Mouse (Mus musculus): Measurements from ENCODE around the gene Cdh15. TPM values are rescaled to one million over a fixed set of nuclear protein-coding genes. Genes with fewer than 3 reads are reported as not detected.

Cdh15 gene
- total RNA-seq (2021): not detected
- long read RNA-seq, experiment 1: 0 reads
- long read RNA-seq, experiment 2: 0 reads

GRCm38 (mm10) chr8:122847829-122848561 is at the start of gene Cdh15:
TSS of gene Cdh15 (plus strand) at chr8:122847966.
- intact Hi-C loops (cut with DNase I): no loop called here
- peak; percentile 27 to 57 for DNase-seq

DNA sequence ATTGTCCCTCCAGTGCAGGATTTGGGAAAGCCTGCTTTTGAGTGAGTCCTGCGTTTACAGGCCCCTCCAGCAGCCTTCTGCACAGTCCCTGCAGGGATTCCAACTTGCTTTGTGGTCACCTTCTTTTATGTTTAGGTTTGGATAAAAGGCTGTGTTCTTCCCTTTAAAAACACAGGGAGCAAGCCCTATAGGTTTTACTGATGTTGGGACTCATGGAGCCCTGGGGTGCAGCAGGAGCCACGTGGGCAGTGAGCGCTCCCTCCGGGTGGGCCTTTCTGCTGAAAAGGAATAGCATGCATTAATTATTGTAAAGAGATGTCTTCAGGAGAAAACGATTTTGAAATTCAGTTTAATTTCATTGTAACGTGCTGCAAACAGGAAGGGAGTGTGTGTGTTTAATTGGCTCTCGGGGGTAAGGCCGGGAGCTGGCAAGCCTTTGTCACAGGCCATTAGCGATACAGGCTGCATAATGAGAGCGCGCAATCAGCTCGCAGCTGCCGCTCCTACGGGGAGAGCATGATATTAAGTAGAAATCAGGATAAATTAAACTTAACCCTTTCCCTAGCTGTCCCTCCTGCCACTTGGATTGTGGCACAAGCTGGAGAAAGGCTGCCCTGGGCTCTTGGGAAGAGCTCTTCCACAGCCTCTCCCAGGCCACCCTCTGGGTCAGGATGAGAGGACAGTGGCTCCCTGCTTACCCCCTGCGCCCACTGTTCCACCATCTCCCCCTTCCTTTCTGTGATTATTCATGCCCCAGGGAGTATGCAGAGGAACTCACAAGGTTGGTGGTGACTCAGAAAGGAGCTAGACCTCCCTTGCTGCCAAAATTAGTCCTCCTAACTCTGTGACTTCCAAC is 43.6 kb upstream of the Cdh15 start:
- intact Hi-C loops (cut with DNase I): no loop called here
- DNase-seq: no peak

DNA sequence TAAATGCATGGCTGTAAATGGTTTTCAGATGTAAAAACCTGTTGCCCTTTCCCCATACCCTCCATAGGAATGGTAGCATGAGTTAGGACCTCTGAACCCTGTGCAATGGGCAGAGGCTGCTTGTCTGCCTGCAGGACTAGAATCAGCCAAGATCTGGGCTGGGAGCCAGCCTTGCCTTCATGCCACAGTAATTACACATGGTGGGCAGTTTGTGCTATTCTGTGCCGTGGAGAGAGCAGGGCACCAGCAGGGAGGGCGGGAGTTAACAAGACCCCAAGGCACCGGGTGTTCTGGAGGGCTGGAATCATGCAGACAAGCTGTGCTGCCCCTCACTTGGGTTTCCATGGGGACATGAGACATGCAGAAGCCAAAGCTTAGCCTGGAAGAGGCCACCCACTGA is 42.4 kb upstream of the Cdh15 start:
- DNase-seq: no peak
- intact Hi-C loops (cut with DNase I): no loop called here

- DNase-seq: peak in 1 of 2 experiments; percentile 26
Measured at GRCm38 (mm10) chr8:122806956-122807538, 40.7 kb upstream of the Cdh15 start.

DNA sequence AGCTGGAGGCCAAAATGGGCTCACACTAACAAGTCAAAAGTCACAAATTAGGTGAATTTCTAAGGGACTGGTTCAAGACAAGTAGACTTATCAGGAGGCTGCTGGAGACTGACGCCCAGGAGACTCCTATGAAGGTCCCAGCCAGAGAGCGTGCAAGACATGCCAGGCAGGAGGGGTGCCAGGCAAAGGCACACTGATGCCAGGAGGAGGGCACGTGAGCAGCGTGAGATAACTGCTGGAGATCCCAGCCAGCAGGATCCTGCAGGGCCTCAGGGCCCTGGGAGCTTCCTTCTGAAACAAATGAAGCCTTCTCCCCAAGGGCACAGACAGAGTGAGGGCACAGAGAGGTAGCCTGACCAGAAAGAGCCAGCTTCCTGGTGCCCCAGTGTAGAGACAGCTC is 39.9 kb upstream of the Cdh15 start:
- DNase-seq: peak; percentile 47 to 69
- intact Hi-C loops (cut with DNase I): no loop called here

More at GRCm38 (mm10) chr8:122806956-122807538, 40.7 kb upstream of the Cdh15 start:
- intact Hi-C loops (cut with DNase I): no loop called here

DNA sequence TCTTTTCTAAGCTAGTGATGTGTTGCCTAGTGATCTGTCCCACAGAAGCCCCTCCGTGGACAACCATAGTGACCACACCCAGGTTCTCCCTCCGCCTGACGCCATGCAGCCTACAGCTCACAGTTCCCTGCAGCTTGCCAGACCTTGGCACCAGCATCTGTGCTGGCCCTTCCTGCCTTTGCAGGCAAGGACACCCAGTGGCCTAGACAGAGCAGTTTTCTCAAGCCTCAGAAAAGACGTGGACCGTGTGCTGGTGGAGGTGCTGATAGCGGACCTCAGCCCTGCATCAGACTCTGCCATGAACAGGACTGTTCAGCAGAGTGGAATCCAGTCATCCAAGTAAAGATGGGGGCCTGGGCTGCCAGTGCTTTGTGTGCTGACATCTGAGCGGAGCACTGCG is 37.4 kb upstream of the Cdh15 start:
- intact Hi-C loops (cut with DNase I): loop anchor here (5.0 kb wide), 2 partner anchors 133 to 293 kb away; no protein-coding TSS in a partner anchor
- DNase-seq: no peak

GRCm38 (mm10) chr8:122811870-122812494 is 35.8 kb upstream of the Cdh15 start:
- intact Hi-C loops (cut with DNase I): loop anchor here (5.0 kb wide), 2 partner anchors 135 to 295 kb away; no protein-coding TSS in a partner anchor
- no peak for DNase-seq

DNA sequence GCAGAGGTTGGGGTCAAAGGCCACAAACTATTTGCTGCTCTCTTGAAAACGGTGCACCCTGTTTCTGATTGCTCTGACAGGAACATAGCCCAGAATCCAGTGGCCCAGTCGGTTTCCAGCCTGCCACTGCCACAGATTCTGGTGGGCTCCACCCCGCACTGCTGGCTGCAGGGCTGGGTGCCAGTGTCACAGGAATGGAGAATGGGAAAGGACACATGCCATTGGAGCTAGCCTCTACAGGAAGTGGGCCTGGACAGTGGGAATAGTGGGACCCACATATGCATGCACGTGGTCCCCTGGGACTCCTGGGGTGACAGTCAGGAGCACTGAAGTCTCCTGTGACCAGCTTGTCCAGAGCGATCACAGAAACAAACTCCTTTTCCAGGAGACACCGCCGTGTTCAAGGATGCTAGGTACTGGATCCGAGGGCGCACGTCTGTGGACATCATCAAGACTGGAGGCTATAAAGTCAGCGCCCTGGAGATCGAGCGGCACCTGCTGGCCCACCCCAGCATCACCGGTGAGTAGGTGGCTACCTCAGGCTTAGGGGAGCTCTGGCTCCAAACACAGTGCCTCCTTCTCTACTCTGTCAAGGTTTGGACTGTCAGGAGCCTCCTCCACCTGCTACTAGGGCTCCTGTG is 35.0 kb upstream of the Cdh15 start:
- DNase-seq: no peak
- intact Hi-C loops (cut with DNase I): loop anchor here (5.0 kb wide), 2 partner anchors 135 to 295 kb away; no protein-coding TSS in a partner anchor

DNA sequence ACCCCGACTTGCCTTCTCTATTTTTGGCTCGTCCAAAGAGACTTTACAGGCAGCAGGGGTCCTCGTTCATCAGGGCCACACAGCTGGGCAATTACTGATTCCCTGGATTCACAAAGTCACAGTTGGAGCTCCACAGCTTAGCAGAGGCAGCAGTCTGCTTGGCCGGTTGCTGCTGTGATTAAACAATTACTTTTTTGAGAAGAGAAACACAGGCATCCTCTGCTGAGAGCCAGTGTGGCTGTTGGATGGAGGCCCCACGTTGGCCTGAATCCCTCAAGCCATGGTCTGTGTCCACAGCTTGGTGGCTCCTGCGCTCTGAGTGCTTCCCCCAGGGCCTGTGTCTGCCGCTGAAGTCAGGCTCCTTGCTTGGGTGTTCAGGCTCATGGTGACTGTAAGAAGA is 33.2 kb upstream of the Cdh15 start:
- DNase-seq: peak in 1 of 2 experiments; percentile 37
- intact Hi-C loops (cut with DNase I): loop anchor here (5.0 kb wide), 2 partner anchors 137 to 297 kb away; no protein-coding TSS in a partner anchor

- intact Hi-C loops (cut with DNase I): no loop called here
- no peak for DNase-seq
Measured at GRCm38 (mm10) chr8:122816965-122817364, 30.8 kb upstream of the Cdh15 start.

GRCm38 (mm10) chr8:122817724-122818496 is 29.9 kb upstream of the Cdh15 start:
- intact Hi-C loops (cut with DNase I): no loop called here
- DNase-seq: no peak

DNA sequence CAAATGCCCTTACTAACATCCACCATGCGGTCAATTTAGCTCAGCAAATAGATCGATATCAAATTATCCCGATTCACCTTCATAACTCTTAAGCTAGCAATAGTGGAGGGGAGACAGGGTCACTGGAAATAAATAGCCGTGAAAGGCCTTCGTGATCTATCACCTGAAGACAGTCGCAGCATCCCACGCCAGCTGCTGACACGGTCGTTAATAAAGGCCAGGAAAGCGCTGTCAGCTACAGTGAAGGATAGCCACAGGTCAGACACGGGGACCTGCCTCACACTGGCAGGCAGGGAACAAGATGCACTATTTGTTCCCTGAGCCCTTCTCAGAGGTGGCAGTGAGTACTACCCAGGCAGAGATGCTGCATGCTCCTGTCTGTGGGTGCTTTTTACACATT is 28.0 kb upstream of the Cdh15 start:
- DNase-seq: no peak
- intact Hi-C loops (cut with DNase I): no loop called here

GRCm38 (mm10) chr8:122824571-122824970 is 23.2 kb upstream of the Cdh15 start:
- DNase-seq: no peak
- intact Hi-C loops (cut with DNase I): no loop called here

- intact Hi-C loops (cut with DNase I): no loop called here
- no peak for DNase-seq
Measured at GRCm38 (mm10) chr8:122824986-122825385, 22.8 kb upstream of the Cdh15 start.

GRCm38 (mm10) chr8:122825408-122825807 is 22.4 kb upstream of the Cdh15 start:
- intact Hi-C loops (cut with DNase I): no loop called here
- DNase-seq: no peak

GRCm38 (mm10) chr8:122829396-122829795 is 18.4 kb upstream of the Cdh15 start:
- no peak for DNase-seq
- intact Hi-C loops (cut with DNase I): no loop called here

GRCm38 (mm10) chr8:122830349-122831061 is 17.3 kb upstream of the Cdh15 start:
- intact Hi-C loops (cut with DNase I): loop anchor here (1.0 to 2.0 kb wide), 3 partner anchors 152 to 330 kb away; no protein-coding TSS in a partner anchor
- DNase-seq: peak; percentile 90 to 97

DNA sequence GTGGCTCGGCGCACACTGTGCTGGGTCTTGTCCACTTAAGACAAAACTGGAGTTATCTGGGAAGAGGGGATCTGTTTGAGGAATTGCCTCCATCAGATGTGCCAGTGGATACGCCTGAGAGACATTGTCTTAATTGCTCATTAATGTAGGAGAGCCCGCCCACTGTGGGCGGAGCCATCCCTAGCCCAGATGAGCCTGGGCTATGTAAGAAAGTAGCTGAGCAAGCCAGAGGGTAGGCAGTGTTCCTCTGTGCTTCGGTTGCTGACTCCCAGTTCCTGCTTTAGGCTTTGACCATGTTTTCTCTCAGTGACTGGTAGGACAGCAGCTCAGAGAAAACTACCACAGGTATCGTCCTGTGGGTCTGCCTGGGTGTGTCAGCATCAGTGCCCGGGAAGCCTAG is 13.3 kb upstream of the Cdh15 start:
- intact Hi-C loops (cut with DNase I): no loop called here

More for the DNA sequence above, 13.3 kb upstream of the Cdh15 start:
- no peak for DNase-seq

Measured in heart, postnatal 14 days (tissue).